Mouse (Mus musculus): Measurements from ENCODE around the gene Arf3. TPM values are rescaled to one million over a fixed set of nuclear protein-coding genes. Genes with fewer than 3 reads are reported as not detected.

Gene Arf3
- polyA plus RNA-seq, 1 experiment from 2014 or later = 22.8 TPM

DNA sequence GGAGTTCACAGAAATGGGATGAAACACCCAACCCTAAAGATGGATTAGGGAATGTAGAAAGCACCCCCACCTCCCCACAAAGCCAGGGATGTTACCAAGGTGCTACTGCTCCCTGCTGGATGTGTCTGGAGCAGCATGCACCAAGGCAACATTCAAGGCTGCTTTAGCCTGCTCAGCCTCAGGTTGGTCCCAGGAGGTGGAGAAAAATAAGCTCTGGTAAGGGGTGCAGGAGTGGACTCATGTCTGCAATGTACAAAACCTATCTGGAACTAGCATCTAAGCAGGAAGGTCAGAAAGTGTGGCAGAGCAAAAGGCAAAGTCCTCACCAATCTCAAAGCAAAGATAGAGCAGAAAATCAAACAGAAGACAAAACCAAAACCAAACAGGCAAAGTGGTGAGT, 25.1 kb downstream of the Arf3 start:
- Histone ChIP-seq H3K27ac (ENCODE audit: low read depth, low read length) (no peak overlapping the region), H3K36me3 (ENCODE audit: control insufficient read depth, insufficient read depth, low read length) (peaks cover 21% of the 10 kb centered on the region), H3K27me3 (ENCODE audit: control insufficient read depth, insufficient read depth, low read length) (no peaks in the 10 kb centered on the region), H3K9ac (ENCODE audit: low read depth, low read length) (no peak overlapping the region), H3K4me3 (ENCODE audit: low read depth, low read length) (no peak overlapping the region), H3K9me3 (replicated peaks; ENCODE audit: control insufficient read depth, low read length) (no peaks in the 10 kb centered on the region), H3K4me2 (no peak overlapping the region), H3K4me1 (ENCODE audit: control insufficient read depth, insufficient read depth, low read length) (peaks cover 10% of the 10 kb centered on the region)
- no peak for ATAC-seq (replicated peaks; ENCODE audit: insufficient number of reproducible peaks, low FRiP score, low TSS enrichment)

- Histone ChIP-seq H3K36me3 (ENCODE audit: control insufficient read depth, insufficient read depth, low read length) (peaks cover 21% of the 10 kb centered on the region), H3K4me2 (no peak overlapping the region), H3K4me1 (ENCODE audit: control insufficient read depth, insufficient read depth, low read length) (peaks cover 10% of the 10 kb centered on the region), H3K4me3 (ENCODE audit: low read depth, low read length) (no peak overlapping the region), H3K9ac (ENCODE audit: low read depth, low read length) (no peak overlapping the region), H3K27me3 (ENCODE audit: control insufficient read depth, insufficient read depth, low read length) (no peaks in the 10 kb centered on the region), H3K27ac (ENCODE audit: low read depth, low read length) (no peak overlapping the region), H3K9me3 (replicated peaks; ENCODE audit: control insufficient read depth, low read length) (no peaks in the 10 kb centered on the region)
- WGBS (ENCODE audit: insufficient replicate concordance) = 81% methylated on average over 10 of the region's 10 CpGs
- ATAC-seq (replicated peaks; ENCODE audit: insufficient number of reproducible peaks, low FRiP score, low TSS enrichment) = no peak
Observed at GRCm38 (mm10) chr15:98736521-98736920, 26.5 kb downstream of the Arf3 start.

- Histone ChIP-seq H3K4me3 (ENCODE audit: low read depth, low read length) (no peak overlapping the region), H3K36me3 (ENCODE audit: control insufficient read depth, insufficient read depth, low read length) (peaks cover 7% of the 10 kb centered on the region), H3K27ac (ENCODE audit: low read depth, low read length) (0 out of 2 replicates have a peak overlapping the region, but pooled peaks have one; percentile 10), H3K9ac (ENCODE audit: low read depth, low read length) (no peak overlapping the region), H3K9me3 (replicated peaks; ENCODE audit: control insufficient read depth, low read length) (no peaks in the 10 kb centered on the region), H3K4me2 (no peak overlapping the region), H3K4me1 (ENCODE audit: control insufficient read depth, insufficient read depth, low read length) (peaks cover 10% of the 10 kb centered on the region), H3K27me3 (ENCODE audit: control insufficient read depth, insufficient read depth, low read length) (0 out of 2 replicates have a peak, but pooled peaks cover 3% of the 10 kb centered on the region)
- ATAC-seq (replicated peaks; ENCODE audit: insufficient number of reproducible peaks, low FRiP score, low TSS enrichment) = no peak
- 74% methylated on average over 5 of the region's 5 CpGs for WGBS (ENCODE audit: insufficient replicate concordance)
Observed at GRCm38 (mm10) chr15:98733976-98734566, 28.9 kb downstream of the Arf3 start.

GRCm38 (mm10) chr15:98733370-98733769, 29.6 kb downstream of the Arf3 start:
- 42% methylated on average over 6 of the region's 6 CpGs for WGBS (ENCODE audit: insufficient replicate concordance)
- no peak overlapping the region for H3K4me2 ChIP-seq
- no peak overlapping the region for H3K27ac ChIP-seq (ENCODE audit: low read depth, low read length)
- no peak for ATAC-seq (replicated peaks; ENCODE audit: insufficient number of reproducible peaks, low FRiP score, low TSS enrichment)
- no peaks in the 10 kb centered on the region for H3K9me3 ChIP-seq (replicated peaks; ENCODE audit: control insufficient read depth, low read length)
- H3K36me3 ChIP-seq (ENCODE audit: control insufficient read depth, insufficient read depth, low read length) = peaks cover 3% of the 10 kb centered on the region
- H3K4me3 ChIP-seq (ENCODE audit: low read depth, low read length) = no peak overlapping the region
- H3K9ac ChIP-seq (ENCODE audit: low read depth, low read length) = no peak overlapping the region
- 0 out of 2 replicates have a peak, but pooled peaks cover 3% of the 10 kb centered on the region for H3K27me3 ChIP-seq (ENCODE audit: control insufficient read depth, insufficient read depth, low read length)
- peaks cover 10% of the 10 kb centered on the region for H3K4me1 ChIP-seq (ENCODE audit: control insufficient read depth, insufficient read depth, low read length)

GRCm38 (mm10) chr15:98732006-98732531, 30.9 kb downstream of the Arf3 start:
- Histone ChIP-seq H3K4me2 (no peak overlapping the region), H3K36me3 (ENCODE audit: control insufficient read depth, insufficient read depth, low read length) (peaks cover 3% of the 10 kb centered on the region), H3K27me3 (ENCODE audit: control insufficient read depth, insufficient read depth, low read length) (0 out of 2 replicates have a peak, but pooled peaks cover 3% of the 10 kb centered on the region), H3K27ac (ENCODE audit: low read depth, low read length) (no peak overlapping the region), H3K4me3 (ENCODE audit: low read depth, low read length) (no peak overlapping the region), H3K9me3 (replicated peaks; ENCODE audit: control insufficient read depth, low read length) (no peaks in the 10 kb centered on the region), H3K4me1 (ENCODE audit: control insufficient read depth, insufficient read depth, low read length) (peaks cover 12% of the 10 kb centered on the region), H3K9ac (ENCODE audit: low read depth, low read length) (no peak overlapping the region)
- no peak for ATAC-seq (replicated peaks; ENCODE audit: insufficient number of reproducible peaks, low FRiP score, low TSS enrichment)
- WGBS (ENCODE audit: insufficient replicate concordance) = 56% methylated on average over 8 of the region's 8 CpGs

- no peaks in the 10 kb centered on the region for H3K9me3 ChIP-seq (replicated peaks; ENCODE audit: control insufficient read depth, low read length)
- H3K27me3 ChIP-seq (ENCODE audit: control insufficient read depth, insufficient read depth, low read length) = peaks cover 9% of the 10 kb centered on the region; the same call in 1 of the 2 replicates
- peaks cover 16% of the 10 kb centered on the region for H3K4me1 ChIP-seq (ENCODE audit: control insufficient read depth, insufficient read depth, low read length)
- peaks cover under 1% of the 10 kb centered on the region for H3K36me3 ChIP-seq (ENCODE audit: control insufficient read depth, insufficient read depth, low read length)
- 74% methylated on average over 6 of the region's 6 CpGs for WGBS (ENCODE audit: insufficient replicate concordance)
- no peak for ATAC-seq (replicated peaks; ENCODE audit: insufficient number of reproducible peaks, low FRiP score, low TSS enrichment)
- no peak overlapping the region for H3K9ac ChIP-seq (ENCODE audit: low read depth, low read length)
- no peak overlapping the region for H3K27ac ChIP-seq (ENCODE audit: low read depth, low read length)
- H3K4me2 ChIP-seq = no peak overlapping the region
- no peak overlapping the region for H3K4me3 ChIP-seq (ENCODE audit: low read depth, low read length)
Observed at GRCm38 (mm10) chr15:98730790-98731189, 32.2 kb downstream of the Arf3 start.

- H3K9me3 ChIP-seq (replicated peaks; ENCODE audit: control insufficient read depth, low read length) = no peaks in the 10 kb centered on the region
- no peak overlapping the region for H3K27ac ChIP-seq (ENCODE audit: low read depth, low read length)
- H3K4me1 ChIP-seq (ENCODE audit: control insufficient read depth, insufficient read depth, low read length) = peaks cover 16% of the 10 kb centered on the region
- H3K36me3 ChIP-seq (ENCODE audit: control insufficient read depth, insufficient read depth, low read length) = no peaks in the 10 kb centered on the region
- no peak overlapping the region for H3K9ac ChIP-seq (ENCODE audit: low read depth, low read length)
- H3K27me3 ChIP-seq (ENCODE audit: control insufficient read depth, insufficient read depth, low read length) = peaks cover 9% of the 10 kb centered on the region; the same call in 1 of the 2 replicates
- H3K4me3 ChIP-seq (ENCODE audit: low read depth, low read length) = no peak overlapping the region
- no peak for ATAC-seq (replicated peaks; ENCODE audit: insufficient number of reproducible peaks, low FRiP score, low TSS enrichment)
- 68% methylated on average over 7 of the region's 7 CpGs for WGBS (ENCODE audit: insufficient replicate concordance)
- H3K4me2 ChIP-seq = no peak overlapping the region
Observed at GRCm38 (mm10) chr15:98729791-98730545, 33.0 kb downstream of the Arf3 start.

GRCm38 (mm10) chr15:98728366-98728765, 34.6 kb downstream of the Arf3 start:
- Histone ChIP-seq H3K27me3 (ENCODE audit: control insufficient read depth, insufficient read depth, low read length) (peaks cover 9% of the 10 kb centered on the region; the same call in 1 of the 2 replicates), H3K4me3 (ENCODE audit: low read depth, low read length) (peak overlapping the region; percentile 57), H3K4me2 (peak overlapping the region; percentile 100), H3K36me3 (ENCODE audit: control insufficient read depth, insufficient read depth, low read length) (no peaks in the 10 kb centered on the region), H3K27ac (ENCODE audit: low read depth, low read length) (no peak overlapping the region), H3K4me1 (ENCODE audit: control insufficient read depth, insufficient read depth, low read length) (peaks cover 8% of the 10 kb centered on the region), H3K9me3 (replicated peaks; ENCODE audit: control insufficient read depth, low read length) (no peaks in the 10 kb centered on the region), H3K9ac (ENCODE audit: low read depth, low read length) (no peak overlapping the region)
- no peak for ATAC-seq (replicated peaks; ENCODE audit: insufficient number of reproducible peaks, low FRiP score, low TSS enrichment)
- 30% methylated on average over 9 of the region's 9 CpGs for WGBS (ENCODE audit: insufficient replicate concordance)
